Mouse (Mus musculus): Measurements from ENCODE around the gene Fkbp11. TPM values are rescaled to one million over a fixed set of nuclear protein-coding genes. Genes with fewer than 3 reads are reported as not detected.
"Not testable (repeated sequence)": the region's sequence is repeated elsewhere in the genome, so short reads cannot be mapped to it uniquely, and the experiment has no call there.

Gene Fkbp11
- polyA plus RNA-seq, 1 experiment: 4.7 TPM

DNA sequence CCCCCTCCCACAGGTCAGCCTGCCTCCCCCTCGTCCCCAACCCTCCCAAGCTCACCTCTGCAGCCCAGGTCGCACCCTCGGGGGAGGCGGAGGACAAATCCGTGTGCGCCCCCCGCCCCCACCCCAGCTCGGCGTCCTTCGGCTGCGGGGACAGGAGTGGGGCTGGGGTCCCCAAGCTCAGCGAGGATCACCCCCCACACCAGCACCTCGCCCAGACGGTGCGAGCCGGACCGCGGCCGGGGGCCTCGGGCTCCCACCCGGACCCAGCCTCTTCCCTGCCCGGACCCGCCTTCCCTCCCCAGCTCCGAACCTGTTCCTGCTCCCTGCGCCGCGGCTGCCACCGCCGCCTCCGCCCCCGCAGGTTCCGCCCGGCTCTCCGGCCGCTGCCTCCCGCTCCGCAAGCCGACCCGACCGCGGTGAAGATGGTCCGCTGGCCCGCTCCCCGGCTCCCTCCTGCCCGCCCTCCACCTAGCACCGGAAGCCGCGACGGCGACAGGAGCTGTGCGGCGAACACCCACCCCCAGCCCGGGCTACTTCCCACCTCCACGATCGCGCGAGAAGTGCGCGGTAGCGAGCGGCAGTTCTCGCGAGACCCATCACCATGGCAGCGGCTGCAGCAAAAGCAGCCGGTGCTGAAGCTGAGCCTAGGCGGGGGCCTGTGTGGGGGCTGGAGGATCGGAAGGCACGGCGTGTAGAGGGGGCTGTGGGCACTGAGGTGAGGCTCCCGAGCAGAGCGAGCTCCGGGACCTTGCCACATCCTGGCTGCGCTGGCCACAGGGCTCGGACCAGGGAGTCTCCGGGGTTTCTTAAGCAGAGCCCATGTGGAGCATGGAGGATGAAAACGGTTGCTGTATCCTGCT, 34.9 kb upstream of the Fkbp11 start, which contains the start of gene Arf3:
Arf3 (minus strand) TSS at position 545 of the 860 bp plus-strand sequence.
- TF ChIP-seq POLR2A (IDR thresholded peaks at IDR 0.05; ENCODE audit: borderline replicate concordance, extremely low read depth, insufficient read depth, insufficient read length, poor library complexity, severe bottlenecking) (peak; percentile 92), CTCF (IDR thresholded peaks at IDR 0.05; ENCODE audit: borderline replicate concordance, extremely low read depth, insufficient read depth, insufficient read length) (no peak)
- DNase-seq (ENCODE audit: low read depth): peak; percentile 98

DNA sequence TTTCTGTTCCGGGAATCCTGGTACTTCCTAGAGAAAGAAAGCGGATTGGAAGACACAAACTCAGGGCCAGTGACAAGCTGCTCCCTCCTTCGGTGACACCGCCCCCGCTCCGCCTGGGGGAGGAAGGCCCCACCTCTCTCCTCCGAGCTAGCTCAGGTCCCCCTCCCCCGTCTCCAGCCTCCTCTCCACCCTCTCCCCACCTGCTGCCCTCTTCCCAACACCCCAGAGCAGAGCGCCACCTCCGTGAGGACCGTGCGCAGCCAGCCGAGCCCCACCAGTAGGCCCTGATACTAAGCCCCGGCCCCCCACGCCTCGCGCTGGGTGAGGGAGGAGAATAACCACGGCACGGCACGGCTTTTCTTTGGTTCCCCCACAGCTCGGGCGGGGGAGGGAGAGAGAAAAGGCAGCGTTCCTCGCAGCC, 34.2 kb upstream of the Fkbp11 start:
- TF ChIP-seq CTCF (IDR thresholded peaks at IDR 0.05; ENCODE audit: borderline replicate concordance, extremely low read depth, insufficient read depth, insufficient read length): no peak
- TF ChIP-seq POLR2A (IDR thresholded peaks at IDR 0.05; ENCODE audit: borderline replicate concordance, extremely low read depth, insufficient read depth, insufficient read length, poor library complexity, severe bottlenecking): no peak
- peak; percentile 93 for DNase-seq (ENCODE audit: low read depth)

DNA sequence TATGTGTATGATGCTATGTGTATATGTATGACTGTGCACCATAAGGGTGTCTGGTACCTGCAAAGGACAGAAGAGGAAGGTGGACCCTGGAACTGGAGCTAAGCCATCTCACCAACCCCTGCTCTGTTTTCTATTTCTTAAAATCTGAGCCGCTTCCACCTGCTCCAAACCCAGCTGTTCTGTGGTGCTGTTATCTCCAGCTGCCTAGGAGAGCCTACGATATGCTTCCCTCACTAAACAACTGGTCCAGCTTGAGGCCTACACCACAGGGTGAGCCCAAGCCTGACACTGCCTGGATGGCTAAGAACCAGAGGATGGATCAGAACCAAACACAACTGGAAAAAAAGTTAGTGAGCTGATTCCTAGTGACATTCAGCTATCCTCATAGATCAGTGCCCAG, 26.1 kb upstream of the Fkbp11 start:
- DNase-seq (ENCODE audit: low read depth): no peak
- TF ChIP-seq POLR2A (IDR thresholded peaks at IDR 0.05; ENCODE audit: borderline replicate concordance, extremely low read depth, insufficient read depth, insufficient read length, poor library complexity, severe bottlenecking) (no peak), CTCF (IDR thresholded peaks at IDR 0.05; ENCODE audit: borderline replicate concordance, extremely low read depth, insufficient read depth, insufficient read length) (no peak)

DNA sequence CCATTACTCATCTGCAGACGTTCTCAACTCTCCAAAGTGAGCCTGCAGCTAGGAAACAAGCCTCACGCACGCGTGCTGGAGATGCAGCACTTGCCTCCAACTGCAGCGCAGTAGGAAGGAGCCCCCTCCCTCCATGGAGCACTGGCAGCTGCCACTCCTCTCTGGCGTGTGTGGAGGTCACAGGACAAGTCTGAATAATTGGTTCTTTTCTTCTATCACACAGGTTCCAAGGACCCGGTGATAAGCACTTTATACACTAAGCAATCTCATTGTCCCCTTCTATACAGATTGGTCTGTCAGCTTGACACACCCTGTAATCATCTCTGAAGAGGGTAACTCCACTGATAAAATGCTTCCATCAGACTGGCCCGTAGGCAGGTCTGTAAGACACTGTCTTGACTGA, 25.0 kb upstream of the Fkbp11 start:
- DNase-seq (ENCODE audit: low read depth): peak; percentile 22
- no peak for TF ChIP-seq CTCF (IDR thresholded peaks at IDR 0.05; ENCODE audit: borderline replicate concordance, extremely low read depth, insufficient read depth, insufficient read length)
- TF ChIP-seq POLR2A (IDR thresholded peaks at IDR 0.05; ENCODE audit: borderline replicate concordance, extremely low read depth, insufficient read depth, insufficient read length, poor library complexity, severe bottlenecking): no peak

DNA sequence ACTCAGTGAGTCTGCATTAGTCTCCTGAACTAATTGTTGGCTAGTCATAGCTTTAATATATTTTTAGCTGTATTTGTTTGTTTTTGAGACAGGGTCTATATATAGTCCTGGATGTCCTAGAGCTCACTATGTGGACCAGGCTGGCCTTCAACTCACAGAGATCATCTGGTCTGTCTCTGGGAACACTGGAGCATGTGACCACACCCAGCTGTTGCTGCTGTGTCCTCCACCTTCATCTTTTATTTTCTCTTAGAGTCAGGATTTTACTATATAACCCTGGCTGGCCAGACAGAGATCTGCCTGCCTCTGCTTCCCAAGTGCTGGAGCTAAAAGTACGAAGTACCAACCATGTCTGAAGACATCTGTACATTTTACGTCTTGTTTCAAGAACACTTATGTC, 21.1 kb upstream of the Fkbp11 start:
- no peak for DNase-seq (ENCODE audit: low read depth)
- TF ChIP-seq POLR2A (IDR thresholded peaks at IDR 0.05; ENCODE audit: borderline replicate concordance, extremely low read depth, insufficient read depth, insufficient read length, poor library complexity, severe bottlenecking) (no peak), CTCF (IDR thresholded peaks at IDR 0.05; ENCODE audit: borderline replicate concordance, extremely low read depth, insufficient read depth, insufficient read length) (no peak)

DNA sequence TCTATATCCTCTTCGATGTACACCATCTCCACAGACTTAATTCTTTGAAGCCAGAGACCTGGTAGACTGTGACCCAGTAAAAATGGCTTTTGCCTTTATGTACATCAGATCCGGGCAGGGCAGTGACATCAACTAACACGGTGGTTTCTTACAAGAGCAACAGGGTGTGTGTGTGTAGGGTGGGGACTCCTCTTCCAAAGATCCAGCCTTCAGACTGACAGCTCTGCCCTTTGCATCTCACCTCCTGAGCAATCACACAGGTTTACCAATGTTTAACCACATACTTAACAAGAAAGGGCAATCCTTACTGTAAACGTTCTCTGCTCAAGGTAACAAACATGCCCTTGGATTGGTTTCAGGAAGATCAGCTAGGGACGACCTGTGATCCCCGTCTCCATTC, 19.3 kb upstream of the Fkbp11 start:
- TF ChIP-seq CTCF (IDR thresholded peaks at IDR 0.05; ENCODE audit: borderline replicate concordance, extremely low read depth, insufficient read depth, insufficient read length) (no peak), POLR2A (IDR thresholded peaks at IDR 0.05; ENCODE audit: borderline replicate concordance, extremely low read depth, insufficient read depth, insufficient read length, poor library complexity, severe bottlenecking) (no peak)
- no peak for DNase-seq (ENCODE audit: low read depth)

DNA sequence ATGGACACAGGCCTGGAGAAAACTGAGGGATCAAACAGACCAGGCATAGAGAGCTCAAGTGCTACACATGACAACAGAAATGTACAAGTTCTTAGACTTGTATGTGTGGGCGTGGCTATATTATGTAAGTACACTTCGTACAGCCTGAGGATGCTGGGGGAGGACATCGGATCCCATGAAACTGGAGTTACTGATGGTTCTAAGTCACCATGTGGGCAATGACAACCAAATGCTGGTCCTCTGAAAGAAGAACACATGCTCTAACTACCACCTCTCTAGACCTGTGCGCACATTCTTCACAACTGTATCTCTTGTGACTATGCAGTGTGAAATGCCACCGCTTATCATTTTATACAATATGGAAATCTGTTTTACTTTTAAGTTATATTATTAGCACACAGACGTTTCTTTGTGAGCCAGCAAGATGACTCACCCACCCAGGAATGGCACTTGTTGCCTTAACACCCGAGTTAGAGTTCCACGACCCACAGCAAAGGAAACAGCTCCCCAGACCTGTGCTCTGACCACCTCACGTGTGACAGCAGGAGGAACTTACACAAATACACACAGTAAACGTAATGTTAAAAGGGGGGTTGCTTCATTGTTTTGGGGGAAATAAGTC, 18.5 kb upstream of the Fkbp11 start:
- TF ChIP-seq CTCF (IDR thresholded peaks at IDR 0.05; ENCODE audit: borderline replicate concordance, extremely low read depth, insufficient read depth, insufficient read length): no peak
- no peak for TF ChIP-seq POLR2A (IDR thresholded peaks at IDR 0.05; ENCODE audit: borderline replicate concordance, extremely low read depth, insufficient read depth, insufficient read length, poor library complexity, severe bottlenecking)
- no peak for DNase-seq (ENCODE audit: low read depth)

DNA sequence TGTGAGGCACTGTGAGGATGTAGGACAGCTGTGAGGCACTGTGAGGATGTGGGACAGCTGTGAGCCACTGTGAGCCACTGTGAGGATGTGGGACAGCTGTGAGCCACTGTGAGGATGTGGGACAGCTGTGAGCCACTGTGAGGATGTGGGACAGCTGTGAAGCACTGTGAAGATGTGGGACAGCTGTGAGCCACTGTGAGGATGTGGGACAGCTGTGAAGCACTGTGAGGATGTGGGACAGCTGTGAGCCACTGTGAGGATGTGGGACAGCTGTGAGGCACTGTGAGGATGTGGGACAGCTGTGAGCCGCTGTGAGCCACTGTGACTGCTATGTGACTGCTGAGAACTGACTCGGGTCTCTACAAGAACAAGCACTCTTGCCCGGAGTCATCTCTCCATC, 15.9 kb upstream of the Fkbp11 start:
- not testable (repeated sequence) for DNase-seq (ENCODE audit: low read depth)

DNA sequence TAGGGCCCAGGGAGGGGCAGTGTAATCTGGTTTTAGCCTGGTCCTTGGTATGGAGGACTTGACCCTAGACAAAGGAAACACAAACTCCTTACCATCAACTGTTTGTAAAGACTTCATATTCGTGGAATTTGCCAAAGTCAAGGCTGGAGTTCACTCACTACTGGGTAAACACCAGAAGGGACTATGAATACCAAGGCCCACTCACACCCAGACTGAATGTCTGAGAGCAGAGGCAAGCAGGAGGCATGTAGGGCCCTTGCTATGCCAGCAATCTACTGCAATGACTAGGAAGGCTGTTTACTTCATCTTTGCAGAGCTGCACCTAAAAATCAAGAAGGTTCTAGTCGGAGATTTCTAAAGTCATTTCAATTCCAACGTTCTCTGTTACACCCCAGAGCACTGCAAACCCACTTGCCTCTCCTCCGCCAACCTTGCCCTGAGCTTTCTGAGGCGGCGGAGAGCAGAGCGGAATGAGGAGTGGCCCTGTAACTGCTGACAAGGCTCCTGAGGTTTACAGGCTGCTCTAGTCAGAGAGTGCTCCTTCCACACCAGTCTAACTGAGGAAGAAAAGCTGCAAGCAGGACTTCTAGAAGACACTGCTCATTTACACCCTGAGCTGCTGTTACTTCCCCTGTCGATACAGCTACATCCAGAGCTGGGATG, 14.9 kb upstream of the Fkbp11 start:
- TF ChIP-seq CTCF (IDR thresholded peaks at IDR 0.05; ENCODE audit: borderline replicate concordance, extremely low read depth, insufficient read depth, insufficient read length): no peak
- no peak for TF ChIP-seq POLR2A (IDR thresholded peaks at IDR 0.05; ENCODE audit: borderline replicate concordance, extremely low read depth, insufficient read depth, insufficient read length, poor library complexity, severe bottlenecking)

DNA sequence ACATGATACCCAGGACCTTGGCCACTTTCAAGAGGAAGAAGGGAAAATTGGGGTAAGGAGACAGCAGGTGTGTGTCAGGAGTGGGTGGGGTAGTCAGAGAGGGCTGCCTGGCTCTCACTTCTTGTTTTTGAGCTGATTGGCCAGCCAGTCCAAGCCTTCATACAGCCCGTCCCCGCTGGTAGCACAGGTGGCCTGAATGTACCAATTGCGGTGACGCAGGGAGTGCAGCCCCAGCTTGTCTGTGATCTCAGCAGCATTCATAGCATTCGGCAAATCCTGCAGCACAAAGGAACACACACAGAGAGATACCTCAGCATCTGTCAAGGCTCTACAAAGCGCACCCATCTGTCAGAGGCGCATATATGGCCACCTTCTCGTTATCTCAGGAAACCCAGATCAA, 12.2 kb upstream of the Fkbp11 start:
- TF ChIP-seq CTCF (IDR thresholded peaks at IDR 0.05; ENCODE audit: borderline replicate concordance, extremely low read depth, insufficient read depth, insufficient read length) (no peak), POLR2A (IDR thresholded peaks at IDR 0.05; ENCODE audit: borderline replicate concordance, extremely low read depth, insufficient read depth, insufficient read length, poor library complexity, severe bottlenecking) (no peak)
- no peak for DNase-seq (ENCODE audit: low read depth)

More for the DNA sequence above, 14.9 kb upstream of the Fkbp11 start:
- no peak for DNase-seq (ENCODE audit: low read depth)

DNA sequence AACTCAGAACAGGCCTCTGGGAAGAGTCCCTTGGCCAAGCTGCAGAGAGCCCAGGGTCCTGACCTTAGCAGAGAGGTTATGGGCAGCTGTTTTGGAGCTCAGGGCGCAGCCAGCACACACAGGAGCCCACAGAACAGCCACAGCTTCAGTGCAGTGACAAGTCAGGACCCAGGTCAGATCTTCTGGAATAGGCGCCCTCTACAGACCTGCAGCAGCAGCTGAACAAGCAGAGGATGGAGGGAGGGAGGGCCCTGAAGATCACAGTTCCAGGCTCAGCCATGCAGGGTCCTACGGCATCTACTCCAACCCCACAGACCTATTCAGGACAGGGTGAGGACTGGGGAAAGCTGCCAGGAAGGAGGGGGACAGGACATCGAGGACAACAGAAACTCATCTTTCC, 10.8 kb upstream of the Fkbp11 start:
- peak; percentile 23; the same call in 1 of the 2 replicates for TF ChIP-seq CTCF (IDR thresholded peaks at IDR 0.05; ENCODE audit: borderline replicate concordance, extremely low read depth, insufficient read depth, insufficient read length)
- TF ChIP-seq POLR2A (IDR thresholded peaks at IDR 0.05; ENCODE audit: borderline replicate concordance, extremely low read depth, insufficient read depth, insufficient read length, poor library complexity, severe bottlenecking): no peak
- no peak for DNase-seq (ENCODE audit: low read depth)

Data from brain, embryonic 14.5 days (tissue).